Mouse (Mus musculus): ENCODE results near the gene Eif3k. TPM values are rescaled to one million over a fixed set of nuclear protein-coding genes. Genes with fewer than 3 reads are reported as not detected.
A peak's percentile ranks its signal among the peaks of the same experiment; 100 is the strongest.

The Eif3k gene
- total RNA-seq, 4 experiments from 2014 or later, result 130 to 143 (median 134) TPM

GRCm38 (mm10) chr7:28939418-28940183 is 42.1 kb downstream of the Eif3k start:
- no peak for DNase-seq (ENCODE audit: low spot score in 2 of 2)

GRCm38 (mm10) chr7:28938654-28939053 is 43.0 kb downstream of the Eif3k start:
- DNase-seq (ENCODE audit: low spot score in 2 of 2), result no peak

- no peak for DNase-seq (ENCODE audit: low spot score in 2 of 2)
Measured at GRCm38 (mm10) chr7:28936787-28937186, 44.9 kb downstream of the Eif3k start.

DNA sequence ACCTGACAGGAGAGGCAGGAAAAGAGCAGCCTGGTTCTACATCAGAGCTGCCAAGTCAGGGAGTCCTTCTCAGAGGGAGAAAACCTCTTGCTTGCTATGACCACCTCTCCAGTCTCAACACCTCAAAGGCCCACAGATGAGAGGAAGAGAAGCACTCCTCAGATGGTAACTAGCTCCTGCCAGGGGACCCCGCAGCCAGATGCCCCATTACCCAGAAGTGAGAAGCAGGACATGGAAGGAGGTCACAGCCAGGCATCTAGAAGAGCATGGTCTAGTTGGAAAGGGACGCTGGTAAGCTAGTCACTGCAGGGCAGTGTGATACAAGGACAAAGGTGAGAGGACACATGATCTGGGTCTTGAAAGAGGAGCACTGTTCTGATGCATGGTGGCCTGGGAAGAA is 47.8 kb downstream of the Eif3k start:
- DNase-seq (ENCODE audit: low spot score in 2 of 2), result no peak

DNA sequence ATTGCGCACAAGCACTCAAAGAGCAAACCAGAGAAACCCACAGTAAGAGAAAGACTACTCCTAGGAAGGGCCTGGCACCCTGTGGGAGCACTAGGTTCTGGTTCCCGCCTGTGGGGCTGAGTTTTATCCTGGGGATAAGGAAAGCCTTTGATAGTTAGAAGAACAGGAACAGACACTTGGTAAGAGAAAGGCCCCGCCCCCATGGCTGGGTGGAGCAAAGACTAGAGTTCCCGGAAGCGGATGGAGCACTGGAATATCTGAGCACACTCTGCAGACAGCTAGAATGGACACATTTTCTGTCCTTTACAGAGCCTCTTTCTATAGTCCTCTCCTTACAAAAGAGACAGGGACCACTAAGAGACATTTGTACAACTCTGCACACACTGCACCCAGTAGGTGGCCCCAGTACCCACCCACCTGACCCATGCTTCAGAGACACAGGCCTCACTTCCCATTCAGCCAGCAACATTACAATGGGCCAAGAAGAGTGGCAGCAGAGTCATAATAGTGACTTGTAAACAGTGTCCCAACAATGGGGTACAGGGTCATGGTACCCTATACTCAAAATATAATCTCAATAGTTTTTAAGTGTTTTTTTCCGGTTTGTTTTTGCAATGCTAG is 49.1 kb downstream of the Eif3k start:
- no peak for DNase-seq (ENCODE audit: low spot score in 2 of 2)

DNA sequence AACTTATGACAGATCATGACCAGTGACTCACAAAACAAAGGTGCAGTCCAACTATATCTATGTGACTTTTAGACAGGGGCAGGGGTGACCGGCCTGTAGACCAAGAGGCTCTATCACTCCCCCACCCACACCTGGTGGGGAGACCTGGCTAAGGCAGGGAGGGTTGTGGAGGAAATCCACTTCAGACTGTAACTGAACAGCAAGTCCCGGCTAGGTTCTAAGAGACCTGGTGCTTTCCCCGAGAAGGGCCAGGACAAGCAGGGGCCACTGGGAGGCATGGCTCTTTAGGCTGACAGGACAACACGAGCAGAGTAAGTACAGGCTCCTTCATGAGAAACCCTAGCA is 50.0 kb downstream of the Eif3k start:
- DNase-seq (ENCODE audit: low spot score in 2 of 2), result no peak

- no peak for DNase-seq (ENCODE audit: low spot score in 2 of 2)
Measured at GRCm38 (mm10) chr7:28931032-28931694, 50.5 kb downstream of the Eif3k start.

DNA sequence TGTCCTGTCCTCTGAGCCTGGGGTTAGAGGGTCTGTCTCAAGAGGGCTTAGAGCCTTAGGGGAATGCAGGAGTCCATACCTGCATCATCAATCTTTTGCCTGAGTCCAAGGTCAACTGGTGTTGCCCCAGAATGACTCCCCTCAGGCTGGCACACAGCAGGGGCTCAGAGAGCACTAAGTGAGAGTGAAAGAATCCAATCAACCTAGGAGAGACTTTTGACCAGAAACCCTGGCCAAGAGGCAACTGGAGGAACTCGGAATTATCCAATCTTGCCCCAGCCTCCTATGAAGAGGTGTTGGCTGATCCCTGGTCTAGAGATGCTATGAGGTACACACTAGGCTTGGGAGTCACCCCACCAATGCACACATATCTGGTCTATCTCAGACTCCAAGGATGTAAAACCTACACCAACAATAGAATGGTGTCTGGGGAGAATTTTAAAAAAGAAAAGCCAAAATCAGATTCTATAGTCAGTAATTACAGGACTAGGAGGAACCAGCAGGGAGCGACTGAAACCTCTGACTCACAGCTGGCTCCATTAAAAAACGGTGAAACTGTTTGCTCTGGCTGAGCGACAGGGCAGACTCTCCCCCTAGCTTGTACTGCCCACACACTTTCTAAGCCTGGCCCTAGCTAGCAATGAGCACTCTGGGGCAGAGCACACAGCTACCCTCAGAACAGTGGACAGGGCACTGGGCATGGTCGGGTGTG is 51.2 kb downstream of the Eif3k start:
- no peak for DNase-seq (ENCODE audit: low spot score in 2 of 2)

GRCm38 (mm10) chr7:28929381-28929780 is 52.3 kb downstream of the Eif3k start:
- DNase-seq (ENCODE audit: low spot score in 2 of 2), result no peak

GRCm38 (mm10) chr7:28926172-28926571 is 55.5 kb downstream of the Eif3k start:
- no peak for DNase-seq (ENCODE audit: low spot score in 2 of 2)

DNA sequence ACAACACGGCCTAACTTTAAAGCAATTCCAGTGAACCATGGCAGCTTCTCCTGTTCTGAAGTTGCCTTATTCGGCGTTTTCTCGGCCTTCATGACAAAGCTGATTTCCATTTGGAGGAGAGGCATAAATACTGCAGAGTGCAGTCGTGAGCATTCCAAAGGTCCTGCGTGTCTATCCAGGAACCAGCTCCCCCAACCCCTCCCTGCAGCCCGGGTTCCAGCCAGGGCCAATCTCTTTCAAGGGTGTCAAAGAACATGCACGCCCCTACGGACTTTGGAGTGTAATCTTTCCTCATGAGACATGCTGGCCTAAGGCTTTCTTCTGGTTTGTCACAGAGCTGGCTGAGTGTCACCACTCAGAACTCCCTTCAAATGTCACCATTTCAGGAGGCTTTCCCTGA is 56.3 kb downstream of the Eif3k start:
- DNase-seq (ENCODE audit: low spot score in 2 of 2), result peak; percentile 66 to 74

- DNase-seq (ENCODE audit: low spot score in 2 of 2), result peak in 1 of 2 experiments; percentile 29
Measured at GRCm38 (mm10) chr7:28924802-28925201, 56.9 kb downstream of the Eif3k start.

GRCm38 (mm10) chr7:28923865-28924291 is 57.8 kb downstream of the Eif3k start:
- no peak for DNase-seq (ENCODE audit: low spot score in 2 of 2)

GRCm38 (mm10) chr7:28922606-28923005 is 59.1 kb downstream of the Eif3k start:
- DNase-seq (ENCODE audit: low spot score in 2 of 2), result no peak

GRCm38 (mm10) chr7:28921722-28922465 is 59.8 kb downstream of the Eif3k start:
- DNase-seq (ENCODE audit: low spot score in 2 of 2), result no peak

Other genes starting within 250 kb of the Eif3k start
- 10 to 100 TPM; 36.1 to 42.4 (median 40.5) TPM for gene Mrps12, start 240.0 kb downstream of the Eif3k start, total RNA-seq (2022)
- 10 to 100 TPM; 12.3 to 13.5 (median 12.6) TPM for gene Sars2, start 239.9 kb downstream of the Eif3k start, total RNA-seq (2022)
- not detected for gene Ccer2, start 225.7 kb downstream of the Eif3k start, total RNA-seq (2022)
- gene Sirt2, start 215.1 kb downstream of the Eif3k start, total RNA-seq (2022), result 100 to 1,000 TPM in 1 of 4 experiments, 10 to 100 TPM in 3; 94.9 to 105 (median 96.4) TPM
- gene Nfkbib, start 214.4 kb downstream of the Eif3k start, total RNA-seq (2022), result 10 to 100 TPM; 28.5 to 34.2 (median 31.2) TPM
- under 1 TPM in 3 of 4 experiments, not detected in 1; 0.27 to 0.70 (median 0.56) TPM for gene Rinl, start 192.9 kb downstream of the Eif3k start, total RNA-seq (2022)
- 100 to 1,000 TPM; 105 to 116 (median 109) TPM for gene Hnrnpl, start 173.3 kb downstream of the Eif3k start, total RNA-seq (2022)
- 100 to 1,000 TPM; 222 to 343 (median 237) TPM for gene Ech1, start 156.6 kb downstream of the Eif3k start, total RNA-seq (2022)
- 1 to 10 TPM in 3 of 4 experiments, under 1 TPM in 1; 0.58 to 1.6 (median 1.4) TPM for gene Lgals4, start 148.0 kb downstream of the Eif3k start, total RNA-seq (2022)
- not detected for gene Lgals7, start 118.0 kb downstream of the Eif3k start, total RNA-seq (2022)
- gene Capn12, start 100.4 kb downstream of the Eif3k start, total RNA-seq (2022), result under 1 TPM in 1 of 4 experiments, not detected in 3; 0.11 TPM
- gene Actn4, start 19.5 kb downstream of the Eif3k start, total RNA-seq (2022), result 10 to 100 TPM; 21.3 to 36.9 (median 28.2) TPM
- under 1 TPM; 0.22 to 0.82 (median 0.41) TPM for gene Map4k1, start 186 bp upstream of the Eif3k start, total RNA-seq (2022)
- gene Ryr1, start 143.3 kb upstream of the Eif3k start, total RNA-seq (2022), result 1,000 to 10,000 TPM; 1,847 to 2,398 (median 2,093) TPM
- gene Rasgrp4, start 153.0 kb upstream of the Eif3k start, total RNA-seq (2022), result under 1 TPM; 0.24 to 0.67 (median 0.37) TPM
- gene Fam98c, start 174.4 kb upstream of the Eif3k start, total RNA-seq (2022), result 10 to 100 TPM in 3 of 4 experiments, 1 to 10 TPM in 1; 9.9 to 11.0 (median 10.5) TPM
- gene Ggn, start 188.3 kb upstream of the Eif3k start, total RNA-seq (2022), result under 1 TPM in 3 of 4 experiments, not detected in 1; 0.21 to 0.25 (median 0.24) TPM
- gene Spred3, start 188.5 kb upstream of the Eif3k start, total RNA-seq (2022), result 1 to 10 TPM; 1.6 to 3.6 (median 2.6) TPM
- gene Psmd8, start 198.8 kb upstream of the Eif3k start, total RNA-seq (2022), result 100 to 1,000 TPM; 168 to 274 (median 229) TPM
- gene Catsperg1, start 232.2 kb upstream of the Eif3k start, total RNA-seq (2022), result under 1 TPM in 2 of 4 experiments, not detected in 2; 0.13 to 0.68 TPM

Data from gastrocnemius, adult 8-10 months (tissue).